Mouse (Mus musculus) heart, embryonic 13.5 days (tissue): Measurements from ENCODE around the gene Psmb8. TPM values are rescaled to one million over a fixed set of nuclear protein-coding genes. Genes with fewer than 3 reads are reported as not detected.
"Not testable (repeated sequence)": the region's sequence is repeated elsewhere in the genome, so short reads cannot be mapped to it uniquely, and the experiment has no call there.

Experiments used
- ATAC-seq: fragments of 200-750 bp; cut with Nextera tagmentation; 2 replicates; pipeline ENCODE4 v1.8.0; 2017; ENCODE audit warnings: moderate TSS enrichment; ENCODE audit not compliant: insufficient number of reproducible peaks, low FRiP score, low TSS enrichment; ENCODE audit errors: extremely low read depth
- H3K27ac ChIP-seq: fragments of 300-500 bp; sonication (generic); replicated peaks from 2 replicates; pipeline ENCODE4 v1.5.1; 2015; ENCODE audit warnings: moderate library complexity, mild to moderate bottlenecking, inconsistent platforms
- H3K27me3 ChIP-seq: fragments of 300-500 bp; sonication (generic); replicated peaks from 2 replicates; pipeline ENCODE4 v1.6.1; 2015; ENCODE audit warnings: mild to moderate bottlenecking, inconsistent platforms
- H3K36me3 ChIP-seq: fragments of 300-500 bp; sonication (generic); 2 replicates; pipeline ENCODE4 v1.6.1; 2015; ENCODE audit warnings: mild to moderate bottlenecking, inconsistent platforms
- H3K4me1 ChIP-seq: fragments of 300-500 bp; sonication (generic); 2 replicates; pipeline ENCODE4 v1.6.1; 2015; ENCODE audit warnings: inconsistent platforms
- H3K4me2 ChIP-seq: fragments of 300-500 bp; sonication (generic); 2 replicates; pipeline ENCODE4 v1.6.1; 2015; ENCODE audit warnings: inconsistent platforms, mild to moderate bottlenecking, moderate library complexity
- H3K4me3 ChIP-seq: fragments of 300-500 bp; sonication (generic); 2 replicates; pipeline ENCODE4 v1.5.1; 2015; ENCODE audit warnings: moderate library complexity, mild to moderate bottlenecking, inconsistent platforms
- H3K9ac ChIP-seq: fragments of 300-500 bp; sonication (generic); 2 replicates; pipeline ENCODE4 v1.6.1; 2015; ENCODE audit warnings: inconsistent platforms, mild to moderate bottlenecking, moderate library complexity
- H3K9me3 ChIP-seq: fragments of 300-500 bp; sonication (generic); 2 replicates; pipeline ENCODE4 v1.6.1; 2016; ENCODE audit warnings: inconsistent platforms
- WGBS: fragments of 180-500 bp; shearing (Covaris S2); methylation state at CpG from one replicate; pipeline ENCODE4 v1.1.7; 2015; ENCODE audit warnings: mixed read lengths; 5-methylcytosine and 5-hydroxymethylcytosine counted together
- polyA plus RNA-seq: library from polyadenylated mRNA; unstranded; fragments of >200 nt; fragmentation: Nextera tagmentation; extraction: Ambion mirVana; gene quantifications from 2 replicates; pipeline ENCODE4 v1.2.1, GENCODE M21; 2015

Gene Psmb8
- polyA plus RNA-seq, 1 experiment from 2014 or later = 4.3 TPM

DNA sequence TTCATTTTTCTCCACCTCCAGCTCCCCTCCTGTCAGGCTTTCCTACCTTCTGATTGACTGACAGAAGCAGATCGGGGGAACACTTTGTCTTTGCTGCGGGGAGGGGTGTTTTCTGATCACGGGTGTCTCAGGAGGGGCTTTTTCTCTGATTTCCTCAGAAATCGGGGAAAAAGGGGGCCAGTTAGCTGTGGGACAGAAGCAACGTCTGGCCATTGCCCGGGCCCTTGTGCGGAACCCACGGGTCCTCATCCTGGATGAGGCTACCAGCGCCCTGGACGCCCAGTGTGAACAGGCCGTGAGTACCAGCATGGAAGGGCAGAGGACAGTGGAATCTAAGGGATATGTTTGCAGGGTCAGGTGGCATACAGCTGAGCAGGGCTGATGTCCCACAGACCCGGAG is 17.7 kb downstream of the Psmb8 start:
- Histone ChIP-seq H3K4me1 (no peaks in the 10 kb centered on the region), H3K27me3 (peaks cover 66% of the 10 kb centered on the region), H3K4me2 (no peak overlapping the region), H3K27ac (no peak overlapping the region), H3K4me3 (no peak overlapping the region), H3K9me3 (peaks cover 5% of the 10 kb centered on the region; the same call in 1 of the 2 replicates), H3K9ac (no peak overlapping the region), H3K36me3 (no peaks in the 10 kb centered on the region)
- 75% methylated on average over 12 of the region's 12 CpGs for WGBS
- no peak for ATAC-seq

DNA sequence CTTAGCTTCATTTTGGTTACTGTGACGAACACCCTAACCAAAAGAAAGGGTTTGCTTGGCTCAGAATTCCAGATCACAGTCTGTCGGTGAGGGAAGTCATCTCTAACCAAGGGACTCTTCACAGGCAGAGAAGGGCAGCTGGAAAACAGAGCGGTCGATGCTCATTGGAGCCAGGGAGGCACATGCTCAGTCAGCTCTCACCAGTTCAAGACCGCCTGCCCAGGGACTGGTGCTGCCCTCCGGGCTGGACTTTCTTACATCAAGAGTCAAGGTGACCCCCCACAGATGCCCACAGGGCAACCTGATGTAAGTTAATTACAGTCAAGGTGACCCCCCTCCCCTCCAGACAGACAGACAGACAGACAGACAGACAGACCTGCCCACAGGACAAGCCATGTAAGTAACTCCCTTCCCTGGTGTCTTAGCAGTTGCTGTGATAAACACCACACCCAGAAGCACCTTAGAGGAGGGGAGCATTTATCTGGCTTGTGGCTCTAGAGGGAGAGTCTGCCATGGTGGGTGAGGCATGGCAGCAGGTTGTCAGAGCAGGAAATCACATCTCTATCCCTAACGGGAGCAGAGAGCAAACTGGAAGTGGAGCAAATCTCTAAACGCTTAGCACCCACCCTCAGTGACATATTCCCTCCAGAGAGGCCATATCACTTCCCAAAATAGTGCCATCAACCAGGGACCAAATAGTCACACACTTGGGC is 19.9 kb downstream of the Psmb8 start:
- no peak overlapping the region for H3K4me2 ChIP-seq
- no peak overlapping the region for H3K9ac ChIP-seq
- H3K9me3 ChIP-seq = peaks cover 5% of the 10 kb centered on the region; the same call in 1 of the 2 replicates
- no peaks in the 10 kb centered on the region for H3K4me1 ChIP-seq
- WGBS = 77% methylated on average over 8 of the region's 8 CpGs
- no peak overlapping the region for H3K27ac ChIP-seq
- no peaks in the 10 kb centered on the region for H3K36me3 ChIP-seq
- H3K4me3 ChIP-seq = no peak overlapping the region
- ATAC-seq = no peak
- H3K27me3 ChIP-seq = peaks cover 44% of the 10 kb centered on the region

DNA sequence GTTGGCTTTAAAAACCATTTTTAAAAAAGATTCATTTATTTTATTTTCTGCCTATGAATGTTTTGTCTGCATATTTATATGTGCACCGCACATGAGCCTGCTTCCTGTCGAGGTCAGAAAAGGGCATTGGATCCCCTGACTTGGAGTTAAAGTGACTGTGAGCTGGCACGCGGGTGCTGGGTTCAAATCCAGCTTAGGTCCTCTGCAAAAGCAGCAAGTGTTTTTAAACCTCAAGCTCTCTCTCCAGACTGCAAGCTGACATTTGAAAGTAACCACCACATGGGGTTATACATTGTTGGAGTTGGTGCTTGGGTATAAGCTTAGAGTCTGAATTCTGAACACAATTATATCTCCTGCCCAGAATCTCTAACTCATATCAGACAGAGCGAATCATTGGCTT is 20.5 kb downstream of the Psmb8 start:
- no peak overlapping the region for H3K4me2 ChIP-seq
- peaks cover 5% of the 10 kb centered on the region; the same call in 1 of the 2 replicates for H3K9me3 ChIP-seq
- WGBS = 81% methylated on average over 5 of the region's 5 CpGs
- no peak overlapping the region for H3K27ac ChIP-seq
- H3K9ac ChIP-seq = no peak overlapping the region
- no peaks in the 10 kb centered on the region for H3K4me1 ChIP-seq
- no peak overlapping the region for H3K4me3 ChIP-seq
- H3K36me3 ChIP-seq = no peaks in the 10 kb centered on the region
- peaks cover 38% of the 10 kb centered on the region for H3K27me3 ChIP-seq
- ATAC-seq = no peak

DNA sequence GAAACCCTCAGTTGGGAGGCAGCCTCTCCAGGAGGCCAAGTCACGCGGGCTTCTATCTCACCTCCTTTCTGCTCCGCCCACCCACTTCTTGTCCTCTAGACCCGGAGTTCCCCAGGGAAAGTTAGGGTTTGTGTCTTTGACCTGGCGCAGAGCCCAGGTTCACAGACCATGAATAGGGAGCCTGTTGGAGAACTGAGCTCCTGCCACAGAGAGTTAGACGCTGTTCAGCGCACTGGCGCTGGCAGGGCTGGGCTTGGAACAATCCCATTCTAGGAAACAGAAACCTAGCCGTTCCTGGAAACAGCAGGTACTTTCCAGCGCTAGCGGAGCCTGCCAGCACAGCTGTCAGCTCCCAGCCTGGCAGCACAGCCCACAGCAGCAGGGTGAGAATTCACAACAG is 21.2 kb downstream of the Psmb8 start:
- Histone ChIP-seq H3K36me3 (no peaks in the 10 kb centered on the region), H3K4me1 (no peaks in the 10 kb centered on the region), H3K4me3 (no peak overlapping the region), H3K27me3 (peaks cover 31% of the 10 kb centered on the region), H3K27ac (no peak overlapping the region), H3K9ac (no peak overlapping the region), H3K9me3 (peaks cover 5% of the 10 kb centered on the region; the same call in 1 of the 2 replicates), H3K4me2 (no peak overlapping the region)
- 80% methylated on average over 11 of the region's 11 CpGs for WGBS
- ATAC-seq = no peak

DNA sequence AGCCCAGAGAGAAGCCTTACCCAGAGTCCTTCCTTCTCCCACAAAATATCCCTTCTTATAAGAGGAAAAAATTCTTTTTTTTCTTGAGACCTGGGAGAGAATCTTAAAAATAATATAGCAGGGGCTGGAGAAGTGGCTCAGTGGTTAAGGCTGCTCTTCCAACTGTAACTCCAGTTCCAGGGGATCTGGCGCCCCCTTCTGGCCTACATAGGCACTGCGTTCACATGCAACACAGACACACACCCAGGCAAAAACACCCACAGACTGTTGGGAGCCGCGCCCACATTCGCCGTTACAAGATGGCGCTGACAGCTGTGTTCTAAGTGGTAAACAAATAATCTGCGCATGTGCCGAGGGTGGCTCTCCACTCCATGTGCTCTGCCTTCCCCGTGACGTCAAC is 21.6 kb downstream of the Psmb8 start:
- ATAC-seq, H3K9me3 ChIP-seq, H3K4me3 ChIP-seq, H3K27ac ChIP-seq, H3K36me3 ChIP-seq, H3K9ac ChIP-seq, H3K4me2 ChIP-seq, H3K4me1 ChIP-seq: not testable (repeated sequence)
- H3K27me3 ChIP-seq = peaks cover 27% of the 10 kb centered on the region
- WGBS = 85% methylated on average over 7 of the region's 11 CpGs

DNA sequence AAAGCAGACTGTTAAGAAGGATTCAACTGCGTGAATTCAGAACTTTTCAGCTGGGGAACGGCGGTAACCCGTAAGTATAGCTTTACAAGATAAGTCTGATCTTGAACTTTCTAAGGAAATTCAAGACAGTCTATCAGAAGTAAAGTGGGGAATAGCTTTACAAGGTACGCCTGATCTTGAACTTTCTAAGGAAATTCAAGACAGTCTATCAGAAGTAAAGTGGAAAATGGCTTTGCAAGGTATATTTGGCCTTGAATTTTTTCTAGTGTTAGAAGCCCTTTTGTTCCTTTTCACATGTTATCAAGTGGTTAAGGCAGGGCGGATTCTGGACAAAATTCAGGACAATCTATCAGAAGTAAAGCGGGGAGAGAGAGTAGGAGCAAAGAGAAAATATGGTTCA is 22.3 kb downstream of the Psmb8 start:
- not testable (repeated sequence) for ATAC-seq, H3K4me1 ChIP-seq, H3K4me2 ChIP-seq, H3K4me3 ChIP-seq, H3K9ac ChIP-seq, H3K36me3 ChIP-seq, H3K27ac ChIP-seq
- Histone ChIP-seq H3K27me3 (peaks cover 20% of the 10 kb centered on the region), H3K9me3 (peaks cover 14% of the 10 kb centered on the region; the same call in 1 of the 2 replicates)
- 74% methylated on average over 3 of the region's 7 CpGs for WGBS

DNA sequence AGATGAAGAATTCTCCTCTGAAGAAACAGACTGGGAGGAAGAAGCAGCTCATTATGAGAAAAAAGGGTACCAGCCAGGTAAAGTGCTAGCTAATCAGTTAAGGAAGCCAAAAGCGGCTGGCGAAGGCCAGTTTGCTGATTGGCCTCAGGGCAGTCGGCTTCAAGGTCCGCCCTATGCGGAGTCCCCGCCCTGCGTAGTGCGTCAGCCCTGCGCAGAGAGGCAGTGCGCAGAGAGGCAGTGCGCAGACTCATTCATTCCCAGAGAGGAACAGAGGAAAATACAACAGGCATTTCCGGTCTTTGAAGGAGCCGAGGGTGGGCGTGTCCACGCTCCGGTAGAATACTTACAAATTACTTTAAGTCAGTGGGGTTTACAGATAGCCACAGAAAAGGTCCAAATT is 22.9 kb downstream of the Psmb8 start:
- H3K4me3 ChIP-seq, H3K27ac ChIP-seq, H3K9ac ChIP-seq, H3K36me3 ChIP-seq, H3K4me1 ChIP-seq, H3K4me2 ChIP-seq, ATAC-seq: not testable (repeated sequence)
- WGBS = 85% methylated on average over 7 of the region's 16 CpGs
- Histone ChIP-seq H3K9me3 (peaks cover 20% of the 10 kb centered on the region; the same call in 1 of the 2 replicates), H3K27me3 (peaks cover 15% of the 10 kb centered on the region)

DNA sequence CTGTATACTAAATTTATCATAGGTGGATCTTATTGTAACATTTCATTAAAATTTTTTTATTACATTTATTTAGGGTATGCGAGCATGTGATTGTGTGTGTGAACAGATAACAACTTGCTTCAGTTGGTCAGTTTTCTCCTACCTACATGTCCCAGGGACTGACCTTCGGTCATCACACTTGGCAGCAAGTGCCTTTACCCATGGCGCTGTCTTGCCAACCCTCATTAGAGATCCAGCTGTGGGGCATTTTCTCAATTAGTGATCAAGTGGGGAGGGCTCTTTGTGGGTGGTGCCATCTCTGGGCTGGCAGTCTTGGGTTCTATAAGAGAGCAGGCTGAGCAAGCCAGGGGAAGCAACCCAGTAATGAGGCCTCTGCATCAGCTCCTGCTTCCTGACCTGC is 27.3 kb downstream of the Psmb8 start:
- Histone ChIP-seq H3K27ac (no peak overlapping the region), H3K9me3 (peaks cover 16% of the 10 kb centered on the region; the same call in 1 of the 2 replicates), H3K4me2 (no peak overlapping the region), H3K27me3 (no peaks in the 10 kb centered on the region), H3K4me3 (no peak overlapping the region), H3K4me1 (no peaks in the 10 kb centered on the region), H3K36me3 (no peaks in the 10 kb centered on the region), H3K9ac (no peak overlapping the region)
- WGBS = 86% methylated on average over 3 of the region's 3 CpGs
- ATAC-seq = no peak

DNA sequence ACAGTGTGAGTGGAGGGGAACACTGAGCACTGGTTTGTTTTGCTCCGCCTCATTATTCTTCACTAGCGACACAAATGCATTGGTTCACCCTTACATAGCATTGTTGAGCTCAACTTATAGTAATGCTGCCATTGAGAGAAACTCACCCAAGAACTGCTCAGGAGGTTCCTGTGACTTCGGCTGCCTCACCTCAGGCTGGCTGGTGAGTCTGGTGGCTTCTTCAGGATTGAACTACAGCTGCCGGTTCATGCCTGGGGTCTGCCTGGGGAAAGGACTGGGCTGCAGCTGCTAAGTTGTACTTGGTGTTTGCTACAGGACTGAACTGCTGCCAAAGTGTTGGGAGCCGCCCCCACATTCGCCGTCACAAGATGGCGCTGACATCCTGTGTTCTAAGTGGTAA is 27.9 kb downstream of the Psmb8 start:
- Histone ChIP-seq H3K4me3 (no peak overlapping the region), H3K4me1 (no peaks in the 10 kb centered on the region), H3K27ac (no peak overlapping the region), H3K27me3 (no peaks in the 10 kb centered on the region), H3K9me3 (peaks cover 16% of the 10 kb centered on the region; the same call in 1 of the 2 replicates), H3K4me2 (no peak overlapping the region), H3K9ac (no peak overlapping the region), H3K36me3 (no peaks in the 10 kb centered on the region)
- 85% methylated on average over 8 of the region's 8 CpGs for WGBS
- no peak for ATAC-seq

DNA sequence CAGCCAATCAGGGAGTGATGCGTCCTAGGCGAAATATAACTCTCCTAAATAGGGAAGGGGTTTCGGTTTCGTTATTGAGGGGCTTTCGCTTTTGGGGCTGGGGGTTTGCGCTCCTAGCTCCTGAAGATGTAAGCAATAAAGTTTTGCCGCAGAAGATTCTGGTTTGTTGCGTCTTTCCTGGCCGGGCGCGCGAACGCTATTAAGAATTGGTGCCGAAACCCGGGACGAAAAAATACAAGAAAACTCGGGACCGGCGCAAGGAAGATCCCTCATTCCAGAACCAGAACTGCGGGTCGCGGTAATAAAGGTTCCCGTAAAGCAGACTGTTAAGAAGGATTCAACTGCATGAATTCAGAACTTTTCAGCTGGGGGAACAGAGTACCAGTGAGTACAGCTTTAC is 28.4 kb downstream of the Psmb8 start:
- H3K4me1 ChIP-seq, H3K27me3 ChIP-seq, ATAC-seq, H3K27ac ChIP-seq, H3K4me3 ChIP-seq, H3K36me3 ChIP-seq, H3K9ac ChIP-seq, H3K4me2 ChIP-seq: not testable (repeated sequence)
- H3K9me3 ChIP-seq = peaks cover 16% of the 10 kb centered on the region; the same call in 1 of the 2 replicates
- WGBS = 95% methylated on average over 14 of the region's 23 CpGs

DNA sequence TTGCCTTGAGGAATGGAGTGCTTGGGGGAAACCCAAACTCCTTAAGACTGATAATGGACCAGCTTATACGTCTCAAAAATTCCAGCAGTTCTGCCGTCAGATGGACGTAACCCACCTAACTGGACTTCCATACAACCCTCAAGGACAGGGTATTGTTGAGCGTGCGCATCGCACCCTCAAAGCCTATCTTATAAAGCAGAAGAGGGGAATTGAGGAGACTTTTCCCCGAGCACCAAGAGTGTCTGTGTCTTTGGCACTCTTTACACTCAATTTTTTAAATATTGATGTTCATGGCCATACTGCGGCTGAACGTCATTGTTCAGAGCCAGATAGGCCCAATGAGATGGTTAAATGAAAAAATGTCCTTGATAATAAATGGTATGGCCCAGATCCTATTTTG is 33.5 kb downstream of the Psmb8 start:
- H3K27ac ChIP-seq = not testable (repeated sequence)
- WGBS = 88% methylated on average over 9 of the region's 9 CpGs

DNA sequence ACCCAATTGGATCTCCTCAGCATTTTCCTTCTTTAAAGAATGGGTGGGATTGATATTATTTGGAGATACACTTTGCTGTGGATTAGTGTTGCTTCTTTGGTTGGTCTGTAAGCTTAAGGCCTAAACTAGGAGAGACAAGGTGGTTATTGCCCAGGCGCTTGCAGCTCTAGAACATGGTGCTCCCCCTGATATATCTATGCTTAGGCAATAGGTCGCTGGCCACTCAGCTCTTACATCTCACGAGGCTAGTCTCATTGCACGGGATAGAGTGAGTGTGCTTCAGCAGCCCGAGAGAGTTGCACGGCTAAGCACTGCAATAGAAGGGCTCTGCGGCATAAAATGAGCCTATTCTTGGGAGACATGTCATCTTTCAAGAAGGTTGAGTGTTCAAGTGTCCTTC is 34.5 kb downstream of the Psmb8 start:
- H3K36me3 ChIP-seq, H3K9me3 ChIP-seq, H3K9ac ChIP-seq, H3K4me3 ChIP-seq, H3K27me3 ChIP-seq, H3K4me1 ChIP-seq, ATAC-seq, H3K27ac ChIP-seq, H3K4me2 ChIP-seq: not testable (repeated sequence)
- 81% methylated on average over 5 of the region's 7 CpGs for WGBS

More for the DNA sequence above, 33.5 kb downstream of the Psmb8 start:
- H3K36me3 ChIP-seq, H3K4me3 ChIP-seq, H3K9me3 ChIP-seq, H3K27me3 ChIP-seq, H3K9ac ChIP-seq, H3K4me1 ChIP-seq, ATAC-seq, H3K4me2 ChIP-seq: not testable (repeated sequence)
